Mouse (Mus musculus): Measurements from ENCODE around the gene Gm13288.
"Not testable (repeated sequence)": the region's sequence is repeated elsewhere in the genome, so short reads cannot be mapped to it uniquely, and the experiment has no call there.

Gene Gm13288

DNA sequence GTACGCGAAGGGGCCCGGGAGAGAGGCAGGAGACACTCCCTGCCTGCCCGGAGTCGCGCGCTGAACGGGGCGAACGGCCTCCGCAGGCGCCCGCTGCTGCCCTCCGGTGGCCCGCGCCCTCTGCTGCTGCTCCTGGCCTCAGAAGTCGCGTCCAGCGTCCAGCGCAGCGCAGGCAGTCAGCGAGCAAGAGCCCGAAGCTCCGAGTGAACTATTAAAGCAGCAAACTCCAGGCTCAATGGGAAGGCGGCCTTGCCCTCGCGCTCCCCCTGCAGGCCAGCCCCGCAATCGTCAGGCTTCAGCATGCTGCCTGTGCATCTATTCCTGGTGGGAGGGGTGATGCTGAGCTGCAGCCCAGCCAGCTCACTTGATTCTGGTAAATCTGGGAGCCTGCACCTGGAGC is 2.4 kb upstream of the Gm13288 start, which contains the start of gene Gm13287:
Gene Gm13287 (plus strand): TSS at position 301 of the 400 bp plus-strand sequence.
- DNase-seq: not testable (repeated sequence)

DNA sequence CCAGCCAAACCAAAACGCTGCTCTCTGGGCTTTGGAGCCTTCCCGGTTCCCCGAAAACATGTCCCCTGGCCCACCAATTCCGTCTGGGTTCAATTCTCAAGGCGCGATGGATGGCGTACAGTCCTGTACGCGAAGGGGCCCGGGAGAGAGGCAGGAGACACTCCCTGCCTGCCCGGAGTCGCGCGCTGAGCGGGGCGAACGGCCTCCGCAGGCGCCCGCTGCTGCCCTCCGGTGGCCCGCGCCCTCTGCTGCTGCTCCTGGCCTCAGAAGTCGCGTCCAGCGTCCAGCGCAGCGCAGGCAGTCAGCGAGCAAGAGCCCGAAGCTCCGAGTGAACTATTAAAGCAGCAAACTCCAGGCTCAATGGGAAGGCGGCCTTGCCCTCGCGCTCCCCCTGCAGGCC is 430 bp downstream of the Gm13288 start:
- DNase-seq: not testable (repeated sequence)

DNA sequence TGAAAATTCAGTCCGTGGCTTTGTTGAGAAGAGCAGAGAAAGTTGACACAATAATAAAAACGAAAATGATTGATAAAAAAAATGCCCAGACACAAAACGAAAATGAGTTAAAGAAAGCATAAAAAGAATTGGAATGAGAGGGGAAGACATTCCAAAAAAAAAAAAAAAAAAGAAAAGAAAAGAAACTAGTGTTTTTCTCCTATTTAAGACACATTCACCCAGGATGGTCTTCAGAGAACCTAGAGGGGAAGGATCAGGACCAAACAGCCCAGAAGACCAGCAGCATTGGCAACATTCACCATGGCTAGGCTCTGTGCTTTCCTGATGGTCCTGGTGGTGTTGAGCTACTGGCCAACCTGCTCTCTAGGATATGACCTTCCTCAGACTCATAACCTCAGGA is 10.6 kb downstream of the Gm13288 start, which contains the start of gene Ifna7:
Gene Ifna7 (plus strand): TSS at position 301 of the 400 bp plus-strand sequence.
- DNase-seq: no peak

DNA sequence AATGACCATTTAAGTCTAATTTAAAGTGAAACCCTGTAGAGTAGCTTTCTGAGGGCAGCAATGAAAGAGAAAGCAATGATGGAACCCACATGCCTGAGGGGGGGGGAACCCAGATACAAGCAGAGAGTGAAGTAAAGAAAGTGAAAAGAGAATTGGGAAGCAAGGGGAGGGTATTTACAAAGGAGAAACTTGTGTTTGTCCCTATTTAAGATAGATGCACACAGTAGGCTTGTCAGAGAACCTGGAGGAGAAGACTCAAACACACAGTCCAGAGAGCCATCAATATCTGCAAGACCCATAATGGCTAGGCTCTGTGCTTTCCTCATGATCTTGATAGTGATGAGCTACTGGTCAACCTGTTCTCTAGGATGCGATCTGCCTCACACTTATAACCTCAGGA is 14.3 kb downstream of the Gm13288 start, which contains the start of gene Ifna11:
Gene Ifna11 (plus strand): TSS at position 301 of the 400 bp plus-strand sequence.
- no peak for DNase-seq

GRCm38 (mm10) chr4:88822995-88823394 is 17.7 kb downstream of the Gm13288 start:
- DNase-seq: no peak

- not testable (repeated sequence) for DNase-seq
Measured at GRCm38 (mm10) chr4:88827116-88827515, 21.8 kb downstream of the Gm13288 start, which contains the start of gene Ifna6. Gene Ifna6 (plus strand): TSS chr4:88827416.

DNA sequence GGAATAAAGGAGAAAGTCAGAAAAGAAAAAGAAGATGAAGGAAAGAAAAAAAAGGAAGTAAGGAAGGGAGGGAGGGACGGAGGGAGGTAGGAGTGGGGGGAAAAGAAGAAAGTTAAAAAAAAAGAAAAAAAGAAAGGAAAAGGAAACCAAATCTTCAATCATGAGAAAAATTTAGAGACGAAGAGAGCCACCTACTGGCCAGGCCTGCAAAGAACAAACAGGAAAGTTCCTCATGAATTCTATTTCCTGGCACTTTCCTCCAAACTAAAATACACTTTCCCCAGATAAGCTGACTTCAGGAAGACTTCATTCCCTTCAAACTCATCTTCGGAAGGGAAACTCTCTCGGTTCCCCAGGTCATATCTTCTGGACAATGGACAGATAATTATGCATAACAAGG is 25.2 kb downstream of the Gm13288 start:
- peak in 1 of 2 experiments; percentile 15 for DNase-seq

DNA sequence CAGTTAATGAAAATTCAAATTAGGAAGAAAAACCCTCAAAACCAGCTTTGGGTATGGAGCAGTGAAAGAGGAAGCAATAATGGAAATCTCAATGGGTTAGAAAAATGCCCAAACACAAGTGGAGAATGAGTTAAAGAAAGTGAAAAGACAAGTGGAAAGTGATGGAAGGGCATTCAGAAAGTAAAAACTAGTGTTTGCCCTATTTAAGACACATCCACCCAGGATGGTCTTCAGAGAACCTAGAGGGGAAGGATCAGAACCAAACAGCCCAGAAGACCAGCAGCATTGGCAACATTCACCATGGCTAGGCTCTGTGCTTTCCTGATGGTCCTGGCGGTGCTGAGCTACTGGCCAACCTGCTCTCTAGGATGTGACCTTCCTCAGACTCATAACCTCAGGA is 29.9 kb downstream of the Gm13288 start, which contains the start of gene Ifna5:
Gene Ifna5 (plus strand): TSS at position 301 of the 400 bp plus-strand sequence.
- not testable (repeated sequence) for DNase-seq

GRCm38 (mm10) chr4:88838828-88839227 is 33.5 kb downstream of the Gm13288 start:
- no peak for DNase-seq

- no peak for DNase-seq
Measured at GRCm38 (mm10) chr4:88840058-88840457, 34.7 kb downstream of the Gm13288 start.

- no peak for DNase-seq
Measured at GRCm38 (mm10) chr4:88841438-88841911, 36.1 kb downstream of the Gm13288 start, which contains the start of gene Ifna4. Gene Ifna4 (plus strand): TSS chr4:88841861.

- no peak for DNase-seq
Measured at GRCm38 (mm10) chr4:88845334-88845733, 40.0 kb downstream of the Gm13288 start.

DNA sequence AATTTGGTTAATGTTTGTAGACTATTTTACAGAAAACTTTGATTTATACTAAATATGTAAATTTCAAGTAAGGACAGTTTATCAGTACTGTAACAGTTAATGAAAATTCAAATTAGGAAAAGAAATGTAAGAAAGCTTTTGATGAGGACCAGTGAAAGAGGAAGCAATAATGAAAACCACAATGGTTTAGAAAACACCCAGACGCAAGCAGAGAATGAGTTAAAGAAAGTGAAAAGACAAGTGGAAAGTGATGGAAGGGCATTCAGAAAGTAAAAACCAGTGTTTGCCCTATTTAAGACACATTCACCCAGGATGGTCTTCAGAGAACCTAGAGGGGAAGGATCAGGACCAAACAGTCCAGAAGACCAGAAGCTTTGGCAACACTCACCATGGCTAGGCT is 44.4 kb downstream of the Gm13288 start, which contains the start of gene Ifna1:
Gene Ifna1 (plus strand): TSS at position 390 of the 400 bp plus-strand sequence.
- DNase-seq: no peak

GRCm38 (mm10) chr4:88851026-88851763 is 45.9 kb downstream of the Gm13288 start:
- DNase-seq: no peak

All from cerebellum, postnatal 36 days (tissue).